Mouse (Mus musculus): ENCODE measurements at regions not wholly inside any gene's neighbourhood (a gene's known extent, or its start where the extent isn't known, plus 50 kb on each side); places are given as distances from the start of the nearest gene placed in this dataset.

- H3K4me3 ChIP-seq (ENCODE audit: low read depth, low read length), result no peak overlapping the region
- DNase-seq (ENCODE audit: low spot score) (no peak), ATAC-seq (replicated peaks; ENCODE audit: insufficient number of reproducible peaks, low FRiP score, low TSS enrichment, low read depth) (no peak)
- H3K9ac ChIP-seq (replicated peaks; ENCODE audit: low read length), result no peak overlapping the region
- WGBS, result 81% methylated on average over 3 of the region's 3 CpGs
- no peak overlapping the region for H3K4me2 ChIP-seq (ENCODE audit: low read depth, low read length)
- H3K36me3 ChIP-seq (replicated peaks; ENCODE audit: control insufficient read depth, insufficient read depth, low read depth, low read length), result no peaks in the 10 kb centered on the region
- H3K9me3 ChIP-seq (replicated peaks; ENCODE audit: control insufficient read depth, low read length), result no peaks in the 10 kb centered on the region
- no peak overlapping the region for H3K27ac ChIP-seq (replicated peaks; ENCODE audit: low read depth, low read length)
- H3K27me3 ChIP-seq (ENCODE audit: control insufficient read depth, insufficient read depth, low read length), result no peaks in the 10 kb centered on the region
- H3K4me1 ChIP-seq (ENCODE audit: control insufficient read depth, insufficient read depth, low read length), result no peaks in the 10 kb centered on the region
These were observed 76.1 kb downstream of the Mcfd2 start for GRCm38 (mm10) chr17:87189670-87190069.
